Mouse (Mus musculus): ENCODE measurements around the gene Caskin2. TPM values are rescaled to one million over a fixed set of nuclear protein-coding genes. Genes with fewer than 3 reads are reported as not detected.

Caskin2 gene
- total RNA-seq, 1 experiment: 10.5 TPM

GRCm38 (mm10) chr11:115830550-115831325, 17.3 kb upstream of the Caskin2 start:
- TF ChIP-seq CHD2 (IDR thresholded peaks at IDR 0.05; ENCODE audit: low read depth, low read length): no peak
- in situ Hi-C loops (cut with MboI; ENCODE audit: low sequenced_read_pairs in 2 of 2, unreplicated experiment in 2 of 2): no loop called here
- Histone ChIP-seq H3K36me3 (ENCODE audit: control insufficient read depth, insufficient read depth, low read length, poor library complexity, severe bottlenecking) (no peaks in the 10 kb centered on the region), H3K9me3 (ENCODE audit: control insufficient read depth, insufficient read depth, low read depth, low read length) (no peaks in the 10 kb centered on the region), H3K27ac (ENCODE audit: insufficient read depth, low read depth, low read length, poor library complexity, severe bottlenecking) (peak overlapping the region; percentile 97), H3K4me3 (ENCODE audit: insufficient read depth in 1 of 2, low read depth in 1 of 2, low read length in 2 of 2, poor library complexity in 1 of 2, severe bottlenecking in 1 of 2) (peak overlapping the region in 1 of 2 experiments; percentile 61; a peak in 3 of 4 replicates), H3K4me1 (ENCODE audit: control insufficient read depth in 2 of 2, insufficient read depth in 2 of 2, low read length in 2 of 2, poor library complexity in 1 of 2) (peaks cover 16 to 59% of the 10 kb centered on the region in 2 experiments; a peak in 3 of 4 replicates), H3K9ac (ENCODE audit: insufficient read depth, low read depth, low read length, poor library complexity, severe bottlenecking) (peak overlapping the region; percentile 80)
- peak; percentile 77 for DNase-seq (ENCODE audit: low read depth, low spot score)

GRCm38 (mm10) chr11:115829036-115829435, 15.6 kb upstream of the Caskin2 start:
- Histone ChIP-seq H3K27ac (ENCODE audit: insufficient read depth, low read depth, low read length, poor library complexity, severe bottlenecking) (no peak overlapping the region), H3K36me3 (ENCODE audit: control insufficient read depth, insufficient read depth, low read length, poor library complexity, severe bottlenecking) (no peaks in the 10 kb centered on the region), H3K9ac (ENCODE audit: insufficient read depth, low read depth, low read length, poor library complexity, severe bottlenecking) (peak overlapping the region; percentile 39; the same call in 1 of the 2 replicates), H3K4me1 (ENCODE audit: control insufficient read depth in 2 of 2, insufficient read depth in 2 of 2, low read length in 2 of 2, poor library complexity in 1 of 2) (peaks cover 16 to 51% of the 10 kb centered on the region in 2 experiments; a peak in 3 of 4 replicates), H3K9me3 (ENCODE audit: control insufficient read depth, insufficient read depth, low read depth, low read length) (no peaks in the 10 kb centered on the region), H3K4me3 (ENCODE audit: insufficient read depth in 1 of 2, low read depth in 1 of 2, low read length in 2 of 2, poor library complexity in 1 of 2, severe bottlenecking in 1 of 2) (no peak overlapping the region)
- in situ Hi-C loops (cut with MboI; ENCODE audit: low sequenced_read_pairs in 2 of 2, unreplicated experiment in 2 of 2): no loop called here
- TF ChIP-seq ZNF384 (IDR thresholded peaks at IDR 0.05; ENCODE audit: low read depth, low read length): no peak
- no peak for TF ChIP-seq MAFK (IDR thresholded peaks at IDR 0.05; ENCODE audit: insufficient read depth, low read depth, low read length)
- no peak for TF ChIP-seq CHD2 (IDR thresholded peaks at IDR 0.05; ENCODE audit: low read depth, low read length)
- no peak for TF ChIP-seq ZC3H11A (IDR thresholded peaks at IDR 0.05; ENCODE audit: borderline replicate concordance, low read depth, low read length)
- TF ChIP-seq HCFC1 (IDR thresholded peaks at IDR 0.05; ENCODE audit: borderline replicate concordance, insufficient read depth, low read length): no peak
- no peak for DNase-seq (ENCODE audit: low read depth, low spot score)

GRCm38 (mm10) chr11:115827624-115828023, 14.2 kb upstream of the Caskin2 start:
- in situ Hi-C loops (cut with MboI; ENCODE audit: low sequenced_read_pairs in 2 of 2, unreplicated experiment in 2 of 2): no loop called here
- H3K4me3 ChIP-seq (ENCODE audit: insufficient read depth in 1 of 2, low read depth in 1 of 2, low read length in 2 of 2, poor library complexity in 1 of 2, severe bottlenecking in 1 of 2): no peak overlapping the region
- H3K9me3 ChIP-seq (ENCODE audit: control insufficient read depth, insufficient read depth, low read depth, low read length): no peaks in the 10 kb centered on the region
- DNase-seq (ENCODE audit: low read depth, low spot score): no peak
- no peak for TF ChIP-seq ZC3H11A (IDR thresholded peaks at IDR 0.05; ENCODE audit: borderline replicate concordance, low read depth, low read length)
- no peak for TF ChIP-seq HCFC1 (IDR thresholded peaks at IDR 0.05; ENCODE audit: borderline replicate concordance, insufficient read depth, low read length)
- TF ChIP-seq MAFK (IDR thresholded peaks at IDR 0.05; ENCODE audit: insufficient read depth, low read depth, low read length): no peak
- TF ChIP-seq CHD2 (IDR thresholded peaks at IDR 0.05; ENCODE audit: low read depth, low read length): no peak
- TF ChIP-seq ZNF384 (IDR thresholded peaks at IDR 0.05; ENCODE audit: low read depth, low read length): no peak
- peaks cover 13 to 39% of the 10 kb centered on the region in 2 experiments; a peak in 3 of 4 replicates for H3K4me1 ChIP-seq (ENCODE audit: control insufficient read depth in 2 of 2, insufficient read depth in 2 of 2, low read length in 2 of 2, poor library complexity in 1 of 2)
- H3K36me3 ChIP-seq (ENCODE audit: control insufficient read depth, insufficient read depth, low read length, poor library complexity, severe bottlenecking): peaks cover 1% of the 10 kb centered on the region
- no peak overlapping the region for H3K9ac ChIP-seq (ENCODE audit: insufficient read depth, low read depth, low read length, poor library complexity, severe bottlenecking)
- no peak overlapping the region for H3K27ac ChIP-seq (ENCODE audit: insufficient read depth, low read depth, low read length, poor library complexity, severe bottlenecking)

GRCm38 (mm10) chr11:115826487-115826886, 13.0 kb upstream of the Caskin2 start:
- H3K4me1 ChIP-seq (ENCODE audit: control insufficient read depth in 2 of 2, insufficient read depth in 2 of 2, low read length in 2 of 2, poor library complexity in 1 of 2): peaks cover 7 to 31% of the 10 kb centered on the region in 2 experiments; a peak in 3 of 4 replicates
- in situ Hi-C loops (cut with MboI; ENCODE audit: low sequenced_read_pairs in 2 of 2, unreplicated experiment in 2 of 2): no loop called here

More at GRCm38 (mm10) chr11:115826487-115826886, 13.0 kb upstream of the Caskin2 start:
- no peak for DNase-seq (ENCODE audit: low read depth, low spot score)
- Histone ChIP-seq H3K9me3 (ENCODE audit: control insufficient read depth, insufficient read depth, low read depth, low read length) (no peaks in the 10 kb centered on the region), H3K36me3 (ENCODE audit: control insufficient read depth, insufficient read depth, low read length, poor library complexity, severe bottlenecking) (peaks cover 9% of the 10 kb centered on the region), H3K9ac (ENCODE audit: insufficient read depth, low read depth, low read length, poor library complexity, severe bottlenecking) (no peak overlapping the region), H3K27ac (ENCODE audit: insufficient read depth, low read depth, low read length, poor library complexity, severe bottlenecking) (no peak overlapping the region; the same call in 1 of the 2 replicates), H3K4me3 (ENCODE audit: insufficient read depth in 1 of 2, low read depth in 1 of 2, low read length in 2 of 2, poor library complexity in 1 of 2, severe bottlenecking in 1 of 2) (no peak overlapping the region)
- no peak for TF ChIP-seq CHD2 (IDR thresholded peaks at IDR 0.05; ENCODE audit: low read depth, low read length)
- TF ChIP-seq HCFC1 (IDR thresholded peaks at IDR 0.05; ENCODE audit: borderline replicate concordance, insufficient read depth, low read length): no peak
- no peak for TF ChIP-seq ZNF384 (IDR thresholded peaks at IDR 0.05; ENCODE audit: low read depth, low read length)
- TF ChIP-seq ZC3H11A (IDR thresholded peaks at IDR 0.05; ENCODE audit: borderline replicate concordance, low read depth, low read length): no peak
- TF ChIP-seq MAFK (IDR thresholded peaks at IDR 0.05; ENCODE audit: insufficient read depth, low read depth, low read length): no peak
